Mouse (Mus musculus) lung, postnatal 0 days (tissue): ENCODE results near the gene Uqcrc1. TPM values are rescaled to one million over a fixed set of nuclear protein-coding genes. Genes with fewer than 3 reads are reported as not detected.

Experiments used
- ATAC-seq: fragments of 200-750 bp; cut with Nextera tagmentation; 2 replicates; pipeline ENCODE4 v1.8.0; 2017; ENCODE audit warnings: moderate library complexity
- DNase-seq: peaks from one replicate; pipeline ENCODE4 v3.0.0-alpha.2; 2016; ENCODE audit warnings: low spot score
- H3K27ac ChIP-seq: fragments of 300-500 bp; sonication (generic); 2 replicates; pipeline ENCODE4 v1.5.1; 2014; ENCODE audit warnings: antibody characterized with exemption, mild to moderate bottlenecking, low read length, mixed read lengths
- H3K27me3 ChIP-seq: fragments of 300-500 bp; sonication (generic); replicated peaks from 2 replicates; pipeline ENCODE4 v1.6.1; 2014; ENCODE audit warnings: low read length, mixed read lengths; ENCODE audit not compliant: insufficient read depth
- H3K36me3 ChIP-seq: fragments of 300-500 bp; sonication (generic); 2 replicates; pipeline ENCODE4 v1.6.1; 2014; ENCODE audit warnings: low read length, mixed read lengths; ENCODE audit not compliant: insufficient read depth
- H3K4me1 ChIP-seq: fragments of 300-500 bp; sonication (generic); 2 replicates; pipeline ENCODE4 v1.6.1; 2014; ENCODE audit warnings: antibody characterized with exemption, low read depth, low read length, mixed read lengths; ENCODE audit not compliant: insufficient read depth
- H3K4me2 ChIP-seq: fragments of 300-500 bp; sonication (generic); replicated peaks from 2 replicates; pipeline ENCODE4 v1.6.1; 2014; ENCODE audit warnings: low read depth, mild to moderate bottlenecking, low read length, moderate library complexity, mixed read lengths
- H3K4me3 ChIP-seq: fragments of 300-500 bp; sonication (generic); 2 replicates; pipeline ENCODE4 v1.5.1; 2014; ENCODE audit warnings: low read depth, low read length
- H3K9ac ChIP-seq: fragments of 300-500 bp; sonication (generic); replicated peaks from 2 replicates; pipeline ENCODE4 v1.6.1; 2014; ENCODE audit warnings: low read depth, mild to moderate bottlenecking
- H3K9me3 ChIP-seq: fragments of 300-500 bp; sonication (generic); 2 replicates; pipeline ENCODE4 v1.6.1; 2016; ENCODE audit warnings: low read length, mixed read lengths
- CTCF ChIP-seq: IDR thresholded peaks from 2 replicates; pipeline ENCODE4 v1.5.1; 2016; ENCODE audit warnings: antibody characterized with exemption, mild to moderate bottlenecking
- EP300 ChIP-seq: IDR thresholded peaks from 2 replicates; pipeline ENCODE4 v1.6.1; 2016; ENCODE audit warnings: antibody characterized with exemption, mild to moderate bottlenecking, control low read depth
- WGBS: fragments of 180-500 bp; shearing (Covaris S2); extraction: QIAGEN DNeasy Blood & Tissue Kit; methylation state at CpG from one replicate; pipeline ENCODE4 v1.1.7; 2014; 5-methylcytosine and 5-hydroxymethylcytosine counted together
- polyA plus RNA-seq: library from polyadenylated mRNA; unstranded; fragments of >200 nt; fragmentation: Nextera tagmentation; extraction: Ambion mirVana; gene quantifications from 2 replicates; pipeline ENCODE4 v1.2.1, GENCODE M21; 2015

The Uqcrc1 gene
- polyA plus RNA-seq, 1 experiment from 2014 or later = 290 TPM

DNA sequence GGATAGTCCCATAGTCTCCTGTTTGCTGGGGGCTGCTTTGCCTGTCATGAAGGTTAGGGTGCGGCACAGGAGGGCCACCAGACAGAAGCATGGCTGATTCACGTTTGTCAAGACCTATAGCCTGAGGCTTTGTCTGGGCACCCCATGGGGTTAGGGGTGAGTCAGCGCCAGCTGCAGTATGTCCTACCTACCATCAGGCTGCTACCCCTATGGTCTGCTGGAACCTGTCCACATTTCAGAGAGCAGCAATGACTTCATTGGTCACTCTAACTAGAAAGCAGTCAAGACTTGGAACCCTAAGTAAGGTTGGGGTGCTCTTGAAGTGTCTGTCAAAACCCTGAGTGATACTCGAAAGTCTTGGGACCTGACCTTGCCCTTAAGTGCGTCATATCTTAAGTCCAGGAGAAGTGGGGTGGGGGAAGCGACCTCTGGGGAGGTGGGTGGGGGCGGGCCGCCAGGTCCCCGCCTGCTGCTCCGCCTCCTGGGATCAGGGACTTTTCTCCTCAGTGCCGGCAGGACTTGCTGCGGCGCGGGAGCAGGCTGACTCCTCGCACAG, 16.7 kb downstream of the Uqcrc1 start, which contains the start of gene Col7a1:
Col7a1 (plus strand) TSS at position 506 of the 556 bp plus-strand sequence.
- peak within 1 kb of the TSS; percentile 46 for H3K4me2 ChIP-seq
- no peaks in the 10 kb centered on the region for H3K4me1 ChIP-seq
- H3K4me3 ChIP-seq = no peak within 1 kb of the TSS
- ATAC-seq (peak; percentile 45), DNase-seq (peak; percentile 58)
- H3K27me3 ChIP-seq = no peaks in the 10 kb centered on the region
- H3K36me3 ChIP-seq = peaks cover 12% of the 10 kb centered on the region; the same call in 1 of the 2 replicates
- H3K9me3 ChIP-seq = no peaks in the 10 kb centered on the region
- no peak within 1 kb of the TSS for H3K27ac ChIP-seq
- WGBS = 10% methylated on average over 15 of the region's 15 CpGs
- TF ChIP-seq EP300 = no peak
- TF ChIP-seq CTCF = no peak
- H3K9ac ChIP-seq = no peak within 1 kb of the TSS

DNA sequence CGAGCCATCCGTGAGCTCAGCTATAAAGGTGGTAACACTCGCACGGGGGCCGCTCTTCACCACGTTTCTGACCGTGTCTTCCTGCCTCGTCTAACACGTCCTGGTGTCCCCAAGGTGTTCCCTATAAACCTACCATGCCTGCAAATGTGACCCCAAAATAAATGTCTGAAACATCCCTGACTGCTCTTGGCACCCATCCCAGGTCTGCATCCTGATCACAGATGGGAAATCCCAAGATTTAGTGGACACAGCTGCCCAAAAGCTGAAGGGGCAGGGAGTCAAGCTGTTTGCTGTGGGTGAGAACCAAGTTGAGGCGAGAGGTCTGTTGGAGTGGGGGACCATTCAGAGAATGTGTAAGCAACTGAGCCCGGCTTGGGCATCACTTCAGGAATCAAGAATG, 18.8 kb downstream of the Uqcrc1 start:
- no peak overlapping the region for H3K27ac ChIP-seq
- no peaks in the 10 kb centered on the region for H3K9me3 ChIP-seq

DNA sequence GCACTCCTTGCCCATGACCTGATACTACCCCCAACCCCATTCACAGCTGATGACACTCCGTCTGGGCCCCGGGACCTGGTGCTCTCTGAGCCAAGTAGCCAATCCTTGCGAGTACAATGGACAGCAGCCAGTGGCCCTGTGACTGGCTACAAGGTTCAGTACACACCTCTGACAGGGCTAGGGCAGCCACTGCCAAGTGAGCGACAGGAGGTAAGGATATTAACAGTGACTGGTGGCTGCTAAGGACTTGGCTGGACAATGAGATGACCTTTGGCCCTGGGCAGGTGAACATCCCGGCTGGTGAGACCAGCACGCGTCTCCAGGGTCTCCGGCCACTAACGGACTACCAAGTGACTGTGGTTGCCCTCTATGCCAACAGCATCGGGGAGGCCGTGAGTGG, 19.4 kb downstream of the Uqcrc1 start:
- H3K4me1 ChIP-seq = no peaks in the 10 kb centered on the region
- no peak overlapping the region for H3K4me2 ChIP-seq
- H3K27me3 ChIP-seq = no peaks in the 10 kb centered on the region
- H3K9ac ChIP-seq = no peak overlapping the region
- no peak for DNase-seq
- TF ChIP-seq EP300 (no peak), CTCF (no peak)
- no peak overlapping the region for H3K4me3 ChIP-seq
- WGBS = 83% methylated on average over 11 of the region's 11 CpGs
- H3K9me3 ChIP-seq = no peaks in the 10 kb centered on the region
- no peaks in the 10 kb centered on the region for H3K36me3 ChIP-seq
- no peak overlapping the region for H3K27ac ChIP-seq
- ATAC-seq = no peak

More for the DNA sequence above, 18.8 kb downstream of the Uqcrc1 start:
- DNase-seq (no peak), ATAC-seq (no peak)
- H3K4me3 ChIP-seq = no peak overlapping the region
- 85% methylated on average over 11 of the region's 11 CpGs for whole genome bisulfite sequencing
- H3K27me3 ChIP-seq = no peaks in the 10 kb centered on the region
- no peak overlapping the region for H3K9ac ChIP-seq
- H3K4me2 ChIP-seq = no peak overlapping the region
- no peak for TF ChIP-seq CTCF
- TF ChIP-seq EP300 = no peak
- H3K4me1 ChIP-seq = no peaks in the 10 kb centered on the region
- peaks cover 2% of the 10 kb centered on the region; the same call in 1 of the 2 replicates for H3K36me3 ChIP-seq

DNA sequence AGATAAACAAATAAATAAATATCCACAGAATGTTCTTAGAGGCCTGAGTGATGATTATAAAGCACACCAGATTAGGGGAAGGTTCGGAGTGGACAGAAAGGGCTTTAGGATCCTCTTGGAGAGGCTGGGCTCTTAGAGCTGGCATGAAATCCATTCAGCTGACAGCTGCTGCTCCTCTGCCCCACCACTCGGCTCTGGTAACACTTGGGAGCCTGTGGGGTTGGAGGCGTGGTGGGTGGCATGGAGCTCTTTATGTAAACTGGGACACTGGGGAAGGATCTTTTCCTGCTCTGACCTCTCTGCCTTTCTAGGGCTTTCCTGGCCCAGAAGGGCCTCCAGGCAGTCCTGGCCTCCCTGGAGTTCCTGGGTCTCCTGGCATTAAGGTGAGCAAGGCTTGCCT, 27.1 kb downstream of the Uqcrc1 start:
- WGBS = 63% methylated on average over 3 of the region's 3 CpGs
- no peaks in the 10 kb centered on the region for H3K27me3 ChIP-seq
- no peak overlapping the region for H3K9ac ChIP-seq
- no peaks in the 10 kb centered on the region for H3K9me3 ChIP-seq
- no peak overlapping the region for H3K27ac ChIP-seq
- TF ChIP-seq CTCF = no peak
- no peak for TF ChIP-seq EP300
- H3K4me3 ChIP-seq = no peak overlapping the region
- ATAC-seq (no peak), DNase-seq (no peak)
- no peaks in the 10 kb centered on the region for H3K36me3 ChIP-seq
- no peak overlapping the region for H3K4me2 ChIP-seq
- H3K4me1 ChIP-seq = no peaks in the 10 kb centered on the region

DNA sequence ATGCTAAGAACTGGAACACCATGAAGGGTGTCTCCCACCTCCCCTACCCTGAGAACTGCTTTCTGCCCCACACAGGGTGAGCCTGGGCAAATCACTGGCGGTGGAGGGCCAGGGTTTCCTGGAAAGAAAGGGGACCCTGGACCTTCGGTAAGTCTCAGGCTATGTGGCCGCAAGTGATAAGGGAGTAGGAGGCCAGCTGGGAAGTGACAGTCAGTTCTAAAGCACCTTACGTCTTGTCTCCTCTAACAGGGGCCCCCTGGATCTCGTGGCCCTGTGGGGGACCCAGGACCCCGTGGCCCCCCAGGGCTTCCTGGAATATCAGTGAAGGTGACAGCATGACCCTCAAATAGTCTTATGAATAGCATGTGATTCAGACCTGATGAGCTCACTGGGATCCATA, 27.9 kb downstream of the Uqcrc1 start:
- no peaks in the 10 kb centered on the region for H3K4me1 ChIP-seq
- no peak overlapping the region for H3K9ac ChIP-seq
- DNase-seq (no peak), ATAC-seq (no peak)
- no peaks in the 10 kb centered on the region for H3K36me3 ChIP-seq
- no peak overlapping the region for H3K27ac ChIP-seq
- no peak overlapping the region for H3K4me3 ChIP-seq
- no peak for TF ChIP-seq EP300
- no peak for TF ChIP-seq CTCF
- no peaks in the 10 kb centered on the region for H3K9me3 ChIP-seq
- no peak overlapping the region for H3K4me2 ChIP-seq
- H3K27me3 ChIP-seq = no peaks in the 10 kb centered on the region
- WGBS = 73% methylated on average over 6 of the region's 6 CpGs

DNA sequence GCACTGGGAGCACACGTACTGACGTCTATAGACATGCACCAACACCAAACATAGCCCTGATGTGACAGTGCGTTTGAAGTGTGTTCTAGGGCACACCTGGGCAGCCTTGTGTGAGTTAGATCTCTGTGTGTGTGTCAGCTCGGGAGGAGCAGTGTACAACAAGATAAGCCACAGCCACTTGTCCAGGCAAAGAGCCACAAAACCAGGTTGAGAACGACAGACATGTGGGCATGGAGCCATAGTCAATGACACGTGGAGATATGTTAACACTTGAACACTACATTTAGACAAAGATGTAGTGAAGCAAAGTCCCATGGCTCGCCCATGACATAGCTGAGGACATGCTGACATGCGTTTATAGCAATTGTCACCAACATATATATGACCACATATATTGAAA, 34.2 kb downstream of the Uqcrc1 start:
- no peak for ATAC-seq
- H3K4me1 ChIP-seq = no peaks in the 10 kb centered on the region
- WGBS = 62% methylated on average over 8 of the region's 8 CpGs
- H3K9me3 ChIP-seq = no peaks in the 10 kb centered on the region
- no peak overlapping the region for H3K4me3 ChIP-seq
- no peaks in the 10 kb centered on the region for H3K27me3 ChIP-seq
- no peak for DNase-seq
- H3K27ac ChIP-seq = no peak overlapping the region
- TF ChIP-seq CTCF (no peak), EP300 (no peak)
- H3K36me3 ChIP-seq = no peaks in the 10 kb centered on the region
- H3K9ac ChIP-seq = no peak overlapping the region
- H3K4me2 ChIP-seq = no peak overlapping the region

- no peaks in the 10 kb centered on the region for H3K4me1 ChIP-seq
- DNase-seq (no peak), ATAC-seq (no peak)
- TF ChIP-seq CTCF = no peak
- TF ChIP-seq EP300 = no peak
- H3K9ac ChIP-seq = no peak overlapping the region
- H3K4me3 ChIP-seq = no peak overlapping the region
- no peaks in the 10 kb centered on the region for H3K9me3 ChIP-seq
- no peaks in the 10 kb centered on the region for H3K27me3 ChIP-seq
- H3K27ac ChIP-seq = no peak overlapping the region
- no peak overlapping the region for H3K4me2 ChIP-seq
- 77% methylated on average over 9 of the region's 9 CpGs for WGBS
- H3K36me3 ChIP-seq = no peaks in the 10 kb centered on the region
Measured at GRCm38 (mm10) chr9:108976483-108976882, 40.0 kb downstream of the Uqcrc1 start.
